Mouse (Mus musculus): ENCODE results near the gene Fut8. TPM values are rescaled to one million over a fixed set of nuclear protein-coding genes. Genes with fewer than 3 reads are reported as not detected.
"Not testable (repeated sequence)": the region's sequence is repeated elsewhere in the genome, so short reads cannot be mapped to it uniquely, and the experiment has no call there.

The Fut8 gene
- total RNA-seq, 2 experiments from 2014 or later = 20.7 to 21.5 TPM

- intact Hi-C loops (cut with DNase I) = no loop called here
- no peak for DNase-seq
Observed at GRCm38 (mm10) chr12:77216511-77217192, 21.3 kb upstream of the Fut8 start.

- DNase-seq = no peak
- intact Hi-C loops (cut with DNase I) = no loop called here
Observed at GRCm38 (mm10) chr12:77220616-77221015, 17.3 kb upstream of the Fut8 start.

- intact Hi-C loops (cut with DNase I) = no loop called here
Observed at GRCm38 (mm10) chr12:77222272-77222874, 15.6 kb upstream of the Fut8 start.

GRCm38 (mm10) chr12:77223595-77223994 is 14.3 kb upstream of the Fut8 start:
- intact Hi-C loops (cut with DNase I) = no loop called here
- peak in 1 of 2 experiments; percentile 6 for DNase-seq

More at GRCm38 (mm10) chr12:77222272-77222874, 15.6 kb upstream of the Fut8 start:
- DNase-seq = no peak

GRCm38 (mm10) chr12:77224121-77224520 is 13.8 kb upstream of the Fut8 start:
- intact Hi-C loops (cut with DNase I) = no loop called here
- DNase-seq = no peak

GRCm38 (mm10) chr12:77224891-77225290 is 13.0 kb upstream of the Fut8 start:
- no peak for DNase-seq
- intact Hi-C loops (cut with DNase I) = no loop called here

- no peak for DNase-seq
- intact Hi-C loops (cut with DNase I) = no loop called here
Observed at GRCm38 (mm10) chr12:77225727-77226126, 12.2 kb upstream of the Fut8 start.

GRCm38 (mm10) chr12:77235958-77236357 is 2.0 kb upstream of the Fut8 start:
- no peak for DNase-seq
- intact Hi-C loops (cut with DNase I) = loop anchor here (5.0 kb wide), 3 partner anchors 184 to 546 kb away; no protein-coding TSS in a partner anchor

- intact Hi-C loops (cut with DNase I) = loop anchor here (2.0 to 5.0 kb wide), 5 partner anchors 186 to 544 kb away; no protein-coding TSS in a partner anchor
Observed at GRCm38 (mm10) chr12:77238531-77239389, 835 bp downstream of the Fut8 start.

GRCm38 (mm10) chr12:77239390-77240061 is 1.6 kb downstream of the Fut8 start:
- no peak for DNase-seq
- intact Hi-C loops (cut with DNase I) = loop anchor here (2.0 to 10.0 kb wide), 7 partner anchors 187 to 543 kb away; no protein-coding TSS in a partner anchor

More at GRCm38 (mm10) chr12:77238531-77239389, 835 bp downstream of the Fut8 start:
- DNase-seq = peak; percentile 96

- intact Hi-C loops (cut with DNase I) = loop anchor here (2.0 to 10.0 kb wide), 2 partner anchors 294 to 404 kb away; no protein-coding TSS in a partner anchor
- DNase-seq = no peak
Observed at GRCm38 (mm10) chr12:77240372-77240771, 2.4 kb downstream of the Fut8 start.

GRCm38 (mm10) chr12:77240839-77241238 is 2.9 kb downstream of the Fut8 start:
- peak; percentile 21 to 23 for DNase-seq
- intact Hi-C loops (cut with DNase I) = loop anchor here (2.0 to 10.0 kb wide), 2 partner anchors 294 to 404 kb away; no protein-coding TSS in a partner anchor

GRCm38 (mm10) chr12:77262650-77263049 is 24.7 kb downstream of the Fut8 start:
- intact Hi-C loops (cut with DNase I) = no loop called here
- no peak for DNase-seq

- no peak for DNase-seq
- intact Hi-C loops (cut with DNase I) = no loop called here
Observed at GRCm38 (mm10) chr12:77263816-77264215, 25.9 kb downstream of the Fut8 start.

- intact Hi-C loops (cut with DNase I) = no loop called here
- DNase-seq = no peak
Observed at GRCm38 (mm10) chr12:77270694-77271093, 32.8 kb downstream of the Fut8 start.

GRCm38 (mm10) chr12:77288507-77288906 is 50.6 kb downstream of the Fut8 start:
- intact Hi-C loops (cut with DNase I) = no loop called here

GRCm38 (mm10) chr12:77291017-77291416 is 53.1 kb downstream of the Fut8 start:
- intact Hi-C loops (cut with DNase I) = no loop called here
- no peak for DNase-seq

More at GRCm38 (mm10) chr12:77288507-77288906, 50.6 kb downstream of the Fut8 start:
- DNase-seq = no peak

- DNase-seq; intact Hi-C loops (cut with DNase I): not testable (repeated sequence)
Observed at GRCm38 (mm10) chr12:77291864-77292263, 53.9 kb downstream of the Fut8 start.

- intact Hi-C loops (cut with DNase I) = no loop called here
- DNase-seq = no peak
Observed at GRCm38 (mm10) chr12:77292375-77293258, 54.7 kb downstream of the Fut8 start.
